Mouse (Mus musculus) cortical plate, adult 2 months (tissue): Measurements from ENCODE around the gene Serpinb5.

Experiments
- CTCF ChIP-seq: fragments of 200-500 bp; IDR thresholded peaks from 2 replicates; pipeline ENCODE4 v1.5.1; 2011; ENCODE audit warnings: mild to moderate bottlenecking, control low read depth, low read length; ENCODE audit not compliant: insufficient read depth; ENCODE audit errors: extremely low read depth
- POLR2A ChIP-seq: fragments of 200-500 bp; IDR thresholded peaks from 2 replicates; pipeline ENCODE4 v1.6.1; 2011; ENCODE audit warnings: mild to moderate bottlenecking, low read length, control low read depth; ENCODE audit not compliant: insufficient read depth; ENCODE audit errors: extremely low read depth

DNA sequence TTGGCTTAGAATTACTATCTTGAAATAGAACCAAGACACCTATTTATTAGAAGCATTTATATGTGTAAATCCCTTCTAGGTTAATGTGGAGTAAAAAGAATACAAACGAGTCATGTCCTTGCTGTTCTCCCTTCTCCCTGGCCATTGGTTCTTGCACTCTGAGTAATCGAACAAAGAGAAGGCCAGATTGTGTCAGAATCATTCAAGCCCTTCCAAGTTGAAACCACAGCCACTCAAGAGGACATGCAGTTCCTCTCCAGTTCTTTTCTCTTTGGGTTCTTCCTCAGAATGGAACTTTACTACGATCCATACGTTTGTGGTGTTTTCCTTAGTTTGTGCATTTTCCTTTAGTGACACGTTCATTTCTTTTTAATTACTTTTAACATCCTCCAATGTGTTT is 22.4 kb downstream of the Serpinb5 start:
- no peak for TF ChIP-seq CTCF
- TF ChIP-seq POLR2A: no peak
